Mouse (Mus musculus) mesoderm, embryonic 11.5 days (tissue): ENCODE measurements at regions not wholly inside any gene's neighbourhood (a gene's known extent, or its start where the extent isn't known, plus 50 kb on each side); places are given as distances from the start of the nearest gene placed in this dataset.

Experiments
- DNase-seq: peaks from one replicate; pipeline ENCODE4 v3.0.0-alpha.2; 2012; ENCODE audit warnings: low read depth, low spot score

- no peak for DNase-seq
Observed at GRCm38 (mm10) chr15:93972979-93973378, 377.3 kb upstream of the Prickle1 start.

GRCm38 (mm10) chr15:93961950-93962349, 366.3 kb upstream of the Prickle1 start:
- no peak for DNase-seq

DNA sequence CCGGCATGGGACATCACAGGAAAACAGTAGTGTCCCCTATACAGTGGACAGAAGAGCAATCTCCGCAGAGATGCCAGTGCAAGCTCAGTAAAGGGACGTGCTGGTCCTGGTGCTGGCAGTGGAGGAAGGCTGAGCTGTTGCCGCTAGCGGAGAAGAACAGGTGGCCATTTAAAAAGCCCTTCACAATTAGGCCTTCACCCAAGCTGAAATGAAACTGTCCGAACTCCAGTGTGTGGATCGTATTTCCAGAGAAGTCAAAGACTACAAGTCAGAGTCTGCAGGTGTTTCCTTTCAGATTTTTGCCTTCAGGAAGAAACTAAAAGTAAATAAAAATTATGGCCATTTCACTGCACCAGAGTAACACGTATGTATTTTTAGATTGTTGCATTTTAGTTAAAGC, 364.2 kb upstream of the Prickle1 start:
- DNase-seq: no peak

GRCm38 (mm10) chr15:93958086-93958485, 362.4 kb upstream of the Prickle1 start:
- DNase-seq: no peak

- no peak for DNase-seq
Observed at GRCm38 (mm10) chr15:93956801-93957200, 361.1 kb upstream of the Prickle1 start.

DNA sequence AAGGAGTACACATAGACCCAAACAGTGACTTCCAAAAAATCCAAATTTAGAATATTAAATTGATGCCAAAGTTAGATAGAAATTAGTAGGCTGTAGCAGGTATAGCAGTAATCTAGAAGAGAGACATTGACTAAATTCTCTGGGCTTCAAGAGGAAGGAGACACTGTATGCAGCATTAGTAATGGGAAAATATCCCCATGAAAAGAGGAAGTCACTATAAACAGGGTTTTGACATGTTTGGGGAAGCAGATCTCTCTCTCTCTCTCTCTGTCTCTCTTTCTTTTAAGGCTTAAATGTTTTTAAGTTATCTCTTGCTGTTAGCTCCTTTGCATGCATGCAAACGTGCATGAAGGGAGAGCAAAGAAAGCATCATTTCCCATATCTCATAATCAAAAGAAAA, 357.9 kb upstream of the Prickle1 start:
- no peak for DNase-seq

DNA sequence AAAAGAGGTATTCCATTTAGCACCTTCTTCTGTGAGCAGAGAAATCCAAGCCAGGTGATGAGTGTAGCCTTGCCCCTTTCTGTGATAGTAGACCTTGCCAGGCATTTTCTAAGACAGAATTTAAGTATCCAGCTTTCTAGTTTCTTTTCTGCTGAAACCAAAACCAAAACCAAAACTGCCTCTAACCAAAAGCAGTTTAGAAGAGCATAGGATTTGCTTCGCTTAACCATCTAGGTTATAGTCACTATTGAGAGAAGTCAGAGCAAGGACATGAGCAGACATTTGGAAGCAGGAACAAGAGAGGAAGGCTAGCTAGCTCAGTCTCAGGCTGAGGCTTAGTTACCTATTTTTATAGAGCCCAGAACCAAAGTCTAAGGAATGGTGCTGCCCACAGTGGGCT, 354.8 kb upstream of the Prickle1 start:
- no peak for DNase-seq

DNA sequence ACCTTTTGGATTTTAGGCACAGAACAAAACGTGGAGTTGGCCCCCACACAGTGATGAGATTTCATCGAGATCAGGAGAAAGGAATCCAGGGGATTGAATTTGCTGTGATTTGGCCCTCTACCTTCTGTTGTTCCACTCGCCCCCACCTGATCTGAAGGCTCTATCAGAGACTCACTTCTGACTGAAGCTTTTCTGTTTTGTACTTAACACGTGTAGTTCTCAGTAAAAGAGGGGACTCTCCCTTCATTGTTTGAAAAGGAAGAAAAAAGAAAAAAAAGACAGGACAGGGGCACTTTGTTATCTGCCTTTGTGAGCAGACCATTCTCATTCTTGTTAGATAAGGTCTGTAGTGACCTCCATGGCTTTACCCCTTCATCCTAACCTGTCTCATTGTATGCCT, 353.2 kb upstream of the Prickle1 start:
- no peak for DNase-seq

DNA sequence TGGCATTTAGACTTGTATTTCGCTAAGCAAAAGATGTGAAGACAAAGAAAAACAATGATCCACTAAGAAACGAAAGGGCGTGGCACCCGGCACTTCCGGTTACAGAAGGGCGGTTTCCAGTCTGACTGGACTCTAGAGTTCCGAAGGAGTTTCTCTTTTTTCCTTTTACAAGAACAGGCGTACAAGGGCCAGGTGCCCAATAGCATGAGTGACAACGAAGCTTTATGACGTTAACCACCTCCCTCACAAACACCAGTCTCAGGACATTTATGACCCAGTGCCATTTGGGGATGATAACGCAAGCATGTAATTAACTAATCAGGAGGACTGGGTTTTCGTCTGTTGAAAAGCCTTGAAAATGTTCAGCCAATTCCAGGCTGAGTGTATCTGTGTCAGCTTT, 347.9 kb upstream of the Prickle1 start:
- no peak for DNase-seq

DNA sequence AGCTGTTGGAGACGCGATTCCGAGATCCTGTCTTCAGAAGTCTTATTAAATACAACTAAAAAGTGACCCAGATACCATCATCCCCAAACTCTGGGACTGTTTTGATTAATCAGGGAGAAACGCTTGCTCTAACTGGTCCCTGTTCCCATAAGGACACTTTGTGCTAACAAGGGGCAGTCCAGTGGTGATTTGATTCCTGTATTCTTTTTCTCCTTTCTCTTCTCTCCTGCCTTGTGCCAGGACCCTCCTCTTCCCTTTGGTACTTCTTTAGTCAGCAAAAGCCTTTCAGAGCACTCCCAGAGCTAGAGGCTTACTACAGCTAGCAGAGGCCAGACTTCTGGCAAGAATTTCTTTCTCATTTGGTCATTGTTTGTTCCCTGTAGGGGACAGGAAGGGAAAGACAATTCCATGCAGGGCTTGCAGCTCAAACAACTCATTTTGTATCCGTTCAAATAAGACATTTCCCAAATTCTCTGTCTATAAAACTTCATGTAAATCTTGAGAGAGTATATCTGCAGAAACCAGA, 337.3 kb upstream of the Prickle1 start:
- no peak for DNase-seq

- no peak for DNase-seq
Observed at GRCm38 (mm10) chr15:93926842-93927241, 331.2 kb upstream of the Prickle1 start.

- no peak for DNase-seq
Observed at GRCm38 (mm10) chr15:93926262-93926661, 330.6 kb upstream of the Prickle1 start.

- DNase-seq: peak; percentile 61
Observed at GRCm38 (mm10) chr15:93921457-93922234, 326.0 kb upstream of the Prickle1 start.

- no peak for DNase-seq
Observed at GRCm38 (mm10) chr15:93920996-93921395, 325.3 kb upstream of the Prickle1 start.

DNA sequence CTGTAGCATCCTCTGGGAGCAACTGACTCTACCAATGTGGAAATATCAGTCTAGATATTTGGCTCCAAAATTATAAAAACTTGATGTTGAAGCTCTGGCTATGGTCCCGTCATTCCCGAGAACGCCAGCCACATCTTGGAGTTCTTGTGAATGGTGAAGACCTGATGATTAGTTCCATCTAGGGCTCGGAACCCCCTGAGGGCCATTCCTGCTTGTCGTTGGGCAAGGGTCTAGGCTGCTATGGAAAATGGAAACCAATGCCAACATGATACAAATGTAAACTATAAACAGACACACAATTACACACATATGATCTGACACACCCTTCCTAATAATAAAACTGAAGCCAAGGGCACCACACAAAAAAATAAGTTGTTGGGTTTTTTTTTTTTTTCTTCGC, 323.9 kb upstream of the Prickle1 start:
- DNase-seq: no peak

DNA sequence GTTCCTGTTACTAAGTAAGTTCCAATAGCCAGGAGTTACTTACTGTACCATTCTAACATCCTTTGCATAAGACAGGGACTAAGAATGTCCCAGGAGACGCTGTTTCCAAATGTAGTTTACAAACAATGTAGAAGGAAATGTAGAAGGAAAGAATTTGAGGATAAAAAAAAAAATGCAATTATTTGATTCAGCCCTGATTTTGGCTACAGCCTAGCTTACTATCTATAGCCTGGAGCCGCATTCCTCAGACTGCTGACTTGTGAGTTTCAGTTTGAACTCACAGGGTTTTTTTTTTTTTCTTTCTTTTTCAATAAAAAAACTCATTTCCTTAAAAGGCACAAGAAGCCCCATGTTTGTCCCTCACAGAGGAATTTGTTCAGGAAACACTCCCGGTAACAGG, 321.2 kb upstream of the Prickle1 start:
- no peak for DNase-seq

DNA sequence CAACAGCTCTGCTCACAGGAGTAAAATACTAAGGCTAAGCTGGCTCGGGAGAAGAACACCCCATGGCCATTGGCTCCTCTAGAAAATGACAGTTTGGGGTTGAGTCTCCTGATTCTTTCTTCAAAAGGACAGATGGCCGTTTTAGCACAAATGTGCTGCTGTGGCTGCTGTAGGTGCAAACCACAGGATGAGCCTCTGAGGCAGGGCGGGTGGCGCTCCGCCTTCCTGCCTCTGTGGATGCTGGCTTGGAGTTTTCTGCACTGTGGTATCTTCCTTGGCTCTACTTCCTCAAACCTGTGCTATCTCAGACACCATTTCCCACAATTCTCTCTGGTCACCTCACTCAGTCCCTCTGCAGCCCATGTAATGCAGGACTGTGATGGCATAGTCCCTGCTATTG, 317.8 kb upstream of the Prickle1 start:
- no peak for DNase-seq

DNA sequence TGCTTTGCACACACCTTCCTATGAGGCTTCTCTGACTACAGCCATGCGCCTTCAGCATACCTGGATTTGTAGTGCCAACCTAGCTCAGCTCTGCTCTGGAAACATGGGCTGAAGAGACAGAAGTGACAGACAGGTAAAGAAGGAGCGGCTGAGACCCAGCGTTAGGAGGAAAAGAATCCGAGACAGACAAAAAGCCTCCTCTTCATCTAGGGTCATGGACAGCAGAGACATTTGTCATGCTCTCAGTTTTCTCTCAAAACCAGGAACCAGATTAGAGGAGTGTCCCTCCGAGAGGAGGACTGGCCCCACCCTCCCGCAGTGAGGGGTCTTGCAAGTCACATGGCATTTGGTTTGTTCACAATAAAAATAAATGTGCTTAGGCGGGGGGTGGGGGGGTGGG, 317.4 kb upstream of the Prickle1 start:
- DNase-seq: no peak

- DNase-seq: peak; percentile 81
Observed at GRCm38 (mm10) chr15:93910981-93911431, 315.3 kb upstream of the Prickle1 start.

GRCm38 (mm10) chr15:93910158-93910557, 314.5 kb upstream of the Prickle1 start:
- no peak for DNase-seq

DNA sequence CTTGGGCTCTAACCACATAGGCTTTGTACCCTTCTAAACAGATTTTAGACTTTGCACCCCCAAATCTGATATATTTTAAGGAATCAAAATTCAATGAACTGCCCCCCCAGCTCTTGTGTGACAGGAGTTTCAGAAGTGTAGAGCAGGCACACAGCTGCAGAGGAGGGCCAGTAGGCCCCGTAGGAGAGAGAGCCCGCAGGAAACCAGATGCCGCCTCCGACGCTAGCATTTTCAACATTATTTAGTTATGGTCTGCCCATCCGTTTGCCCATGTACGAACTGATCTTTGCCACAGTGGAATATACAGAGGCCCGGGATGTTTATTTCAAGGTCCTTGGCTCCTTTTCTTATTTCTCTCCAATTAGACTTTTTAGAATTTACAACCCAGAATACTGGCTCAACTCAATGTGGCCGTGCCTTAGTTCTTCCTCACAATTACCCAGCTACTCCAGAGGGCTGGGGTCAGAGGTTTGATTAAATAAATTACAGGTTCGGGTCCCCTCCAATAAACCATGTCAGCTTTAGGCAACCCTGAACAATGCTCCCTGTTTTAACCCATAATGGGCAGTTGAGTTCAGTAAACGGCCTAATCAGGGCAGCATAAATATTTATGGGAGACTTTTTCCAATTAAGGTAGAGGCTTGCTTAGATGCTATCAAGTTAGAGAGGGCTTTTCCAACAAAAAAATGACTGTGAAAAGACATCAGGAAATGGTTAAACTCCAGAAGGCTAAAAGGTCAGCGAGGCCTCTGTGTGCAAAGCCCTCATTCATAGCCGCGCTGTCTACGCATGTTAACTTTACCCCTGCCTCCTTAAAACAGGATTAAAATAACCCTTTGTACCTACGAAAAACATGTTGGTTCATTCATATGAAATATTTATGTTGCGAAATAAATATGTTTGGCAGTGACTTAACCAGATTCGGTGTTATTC, 308.2 kb upstream of the Prickle1 start:
- DNase-seq: peak; percentile 63

DNA sequence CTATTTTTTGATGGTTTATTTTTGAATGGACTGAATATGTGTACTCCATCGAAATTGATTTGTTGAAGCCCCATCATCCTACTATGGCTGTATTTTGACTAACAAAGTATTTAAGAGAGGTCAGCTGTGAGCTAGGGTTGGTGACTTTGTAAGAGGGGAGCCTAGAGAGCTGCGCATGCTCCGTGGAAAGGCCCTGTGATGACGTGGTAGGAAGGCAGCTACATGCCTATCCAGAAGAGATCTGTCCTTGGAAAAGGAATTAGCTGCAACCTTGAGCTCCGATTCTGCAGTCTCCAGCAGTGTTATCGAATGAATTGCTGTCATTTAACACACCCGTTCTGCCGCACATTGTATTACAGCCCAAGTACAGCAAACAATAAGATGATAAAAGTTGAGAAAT, 287.1 kb upstream of the Prickle1 start:
- no peak for DNase-seq
